In genomic region chr2:130178381-130178705, GRCm38 (mm10) we compare ENCODE assay signal across 8 mouse cellular contexts. TPM values are rescaled to one million over a fixed set of nuclear protein-coding genes. Genes with fewer than 3 reads are reported as not detected.
DNase-seq lines count a peak whose midpoint lies in the region; ATAC-seq and TF ChIP-seq lines count a peak whose summit lies in the region.

No protein-coding gene starts in this region.

- intact Hi-C loops in left cerebral cortex, postnatal 4 days (cut with DNase I), result no loop called here

- H3K36me3 ChIP-seq in hindbrain, embryonic 13.5 days, result peaks cover 32% of the 10 kb centered on the region
- peaks cover 20% of the 10 kb centered on the region for H3K36me3 ChIP-seq in midbrain, embryonic 11.5 days (ENCODE audit: control insufficient read depth, insufficient read depth, low read length)

- H3K9me3 ChIP-seq in hindbrain, embryonic 13.5 days, result no peaks in the 10 kb centered on the region
- H3K9me3 ChIP-seq in midbrain, embryonic 11.5 days (ENCODE audit: control insufficient read depth, low read length), result no peaks in the 10 kb centered on the region; the same call in 1 of the 2 replicates

- TF ChIP-seq POLR2A in cortical plate, adult 2 months (IDR thresholded peaks at IDR 0.05; ENCODE audit: extremely low read depth, insufficient read depth, low read length), result no peak

- peak overlapping the region; percentile 92 for H3K4me2 ChIP-seq in hindbrain, embryonic 13.5 days
- H3K4me2 ChIP-seq in midbrain, embryonic 11.5 days, result peak overlapping the region; percentile 77

- H3K9ac ChIP-seq in hindbrain, embryonic 13.5 days, result peak overlapping the region; percentile 99
- peak overlapping the region; percentile 100 for H3K9ac ChIP-seq in midbrain, embryonic 11.5 days (ENCODE audit: low read length)

- DNase-seq in left cerebral cortex, postnatal 4 days, result peak; percentile 16
- no peak for DNase-seq in left cerebral cortex, adult 11 months (ENCODE audit: low spot score)
- DNase-seq in midbrain, embryonic 11.5 days (ENCODE audit: low spot score, missing footprints), result no peak
- DNase-seq in urinary bladder, adult 2 months (ENCODE audit: low spot score), result no peak
- DNase-seq in adrenal gland, adult 18-20 months (ENCODE audit: low spot score in 2 of 2), result no peak
- no peak for DNase-seq in spleen, adult 18-20 months

- no peak for ATAC-seq in hindbrain, embryonic 13.5 days (ENCODE audit: low FRiP score)
- no peak for ATAC-seq in midbrain, embryonic 11.5 days (ENCODE audit: low FRiP score)

- H3K4me3 ChIP-seq in cortical plate, adult 2 months (ENCODE audit: insufficient read depth, low read length), result peak overlapping the region; percentile 59
- H3K4me3 ChIP-seq in hindbrain, embryonic 13.5 days, result peak overlapping the region; percentile 99
- H3K4me3 ChIP-seq in midbrain, embryonic 11.5 days (ENCODE audit: low read depth, low read length), result peak overlapping the region; percentile 99

- 0% methylated on average over 11 of the region's 11 CpGs for WGBS in hindbrain, embryonic 13.5 days
- WGBS in midbrain, embryonic 11.5 days, result 1% methylated on average over 11 of the region's 11 CpGs

- H3K4me1 ChIP-seq in cortical plate, adult 2 months (ENCODE audit: control insufficient read depth, insufficient read depth, low read length), result peaks cover 5% of the 10 kb centered on the region
- H3K4me1 ChIP-seq in hindbrain, embryonic 13.5 days (replicated peaks), result peaks cover 27% of the 10 kb centered on the region
- H3K4me1 ChIP-seq in midbrain, embryonic 11.5 days (ENCODE audit: control insufficient read depth, insufficient read depth, low read length), result peaks cover 12% of the 10 kb centered on the region

- H3K27ac ChIP-seq in cortical plate, adult 2 months (ENCODE audit: insufficient read depth, low read length), result 0 out of 2 replicates have a peak overlapping the region, but pooled peaks have one; percentile 58
- peak overlapping the region; percentile 98 for H3K27ac ChIP-seq in hindbrain, embryonic 13.5 days
- peak overlapping the region; percentile 94; the same call in 1 of the 2 replicates for H3K27ac ChIP-seq in midbrain, embryonic 11.5 days (ENCODE audit: low read depth, low read length)

- TF ChIP-seq CTCF in cortical plate, adult 2 months (IDR thresholded peaks at IDR 0.05; ENCODE audit: extremely low read depth, insufficient read depth, low read length), result no peak

- H3K27me3 ChIP-seq in hindbrain, embryonic 13.5 days, result no peaks in the 10 kb centered on the region
- no peaks in the 10 kb centered on the region for H3K27me3 ChIP-seq in midbrain, embryonic 11.5 days (ENCODE audit: control insufficient read depth, insufficient read depth, low read length)

RNA-seq across cellular contexts. Expression of gene Snrpb, which starts 0.9 kb away (rescaled TPM):
- 100 to 1,000 TPM; 131 to 148 TPM for total RNA-seq in left cerebral cortex, postnatal 4 days (2021)
- polyA plus RNA-seq in cortical plate, adult 2 months (2012; rRNA removed), result 131 and 133 TPM in 2 replicates
- polyA plus RNA-seq in hindbrain, embryonic 13.5 days (2015; fragmentation: Nextera tagmentation; extraction: Ambion mirVana), result 373 and 377 TPM in 2 replicates
- 725 and 751 TPM in 2 replicates for polyA plus RNA-seq in midbrain, embryonic 11.5 days (2014; fragmentation: Nextera tagmentation; extraction: Ambion mirVana)
- polyA plus RNA-seq in urinary bladder, adult 2 months (2012; rRNA removed), result 193 and 258 TPM in 2 replicates
- total RNA-seq in adrenal gland, adult 18-20 months (2021), result 100 to 1,000 TPM; 168 to 170 TPM

RNA-seq across cellular contexts. Expression of gene Tmc2, which starts 16.7 kb away (rescaled TPM):
- total RNA-seq in left cerebral cortex, postnatal 4 days (2021), result not detected
- not detected in 2 replicates for polyA plus RNA-seq in cortical plate, adult 2 months (2012; rRNA removed)
- not detected in 2 replicates for polyA plus RNA-seq in hindbrain, embryonic 13.5 days (2015; fragmentation: Nextera tagmentation; extraction: Ambion mirVana)
- polyA plus RNA-seq in midbrain, embryonic 11.5 days (2014; fragmentation: Nextera tagmentation; extraction: Ambion mirVana), result not detected in 2 replicates
- polyA plus RNA-seq in urinary bladder, adult 2 months (2012; rRNA removed), result not detected in 2 replicates
- total RNA-seq in adrenal gland, adult 18-20 months (2021), result not detected
